Mouse (Mus musculus) forebrain, embryonic 14.5 days (tissue): ENCODE measurements around the gene Pla2g5. TPM values are rescaled to one million over a fixed set of nuclear protein-coding genes. Genes with fewer than 3 reads are reported as not detected.
"Not testable (repeated sequence)": the region's sequence is repeated elsewhere in the genome, so short reads cannot be mapped to it uniquely, and the experiment has no call there.

Source experiments
- ATAC-seq: fragments of 200-750 bp; cut with Nextera tagmentation; 2 replicates; pipeline ENCODE4 v1.8.0; 2017; ENCODE audit warnings: mild to moderate bottlenecking, moderate library complexity
- DNase-seq: peaks from one replicate; pipeline ENCODE4 v3.0.0-alpha.2; 2015; ENCODE audit warnings: low spot score
- H3K27ac ChIP-seq: fragments of 300-500 bp; sonication (generic); 2 replicates; pipeline ENCODE4 v1.5.1; 2014; ENCODE audit warnings: low read depth, mild to moderate bottlenecking, control low read depth, low read length, moderate library complexity
- H3K27me3 ChIP-seq: fragments of 300-500 bp; sonication (generic); replicated peaks from 2 replicates; pipeline ENCODE4 v1.6.1; 2014; ENCODE audit warnings: low read length, control low read depth, mixed read lengths; ENCODE audit not compliant: control insufficient read depth, insufficient read depth
- H3K36me3 ChIP-seq: fragments of 300-500 bp; sonication (generic); 2 replicates; pipeline ENCODE4 v1.6.1; 2014; ENCODE audit warnings: low read length, control low read depth; ENCODE audit not compliant: control insufficient read depth, insufficient read depth
- H3K4me1 ChIP-seq: fragments of 300-500 bp; sonication (generic); 2 replicates; pipeline ENCODE4 v1.6.1; 2014; ENCODE audit warnings: antibody characterized with exemption, low read length, control low read depth; ENCODE audit not compliant: control insufficient read depth, insufficient read depth
- H3K4me2 ChIP-seq: fragments of 300-500 bp; sonication (generic); 2 replicates; pipeline ENCODE4 v1.6.1; 2014; ENCODE audit warnings: mild to moderate bottlenecking, control low read depth, low read length
- H3K4me3 ChIP-seq: fragments of 300-500 bp; sonication (generic); 2 replicates; pipeline ENCODE4 v1.5.1; 2014; ENCODE audit warnings: low read depth, low read length, control low read depth
- H3K9ac ChIP-seq: fragments of 300-500 bp; sonication (generic); 2 replicates; pipeline ENCODE4 v1.6.1; 2014; ENCODE audit warnings: mild to moderate bottlenecking, low read length, control low read depth, moderate library complexity
- H3K9me3 ChIP-seq: fragments of 300-500 bp; sonication (generic); replicated peaks from 2 replicates; pipeline ENCODE4 v1.6.1; 2016; ENCODE audit warnings: low read length, control low read depth, mixed read lengths; ENCODE audit not compliant: control insufficient read depth
- WGBS: fragments of 180-500 bp; shearing (Covaris S2); extraction: QIAGEN DNeasy Blood & Tissue Kit; methylation state at CpG from one replicate; pipeline ENCODE4 v1.1.7; 2014; 5-methylcytosine and 5-hydroxymethylcytosine counted together
- polyA plus RNA-seq: library from polyadenylated mRNA; unstranded; fragments of >200 nt; fragmentation: Nextera tagmentation; extraction: Ambion mirVana; gene quantifications from 2 replicates; pipeline ENCODE4 v1.2.1, GENCODE M21; 2014

Pla2g5 gene
- polyA plus RNA-seq = 0.67 and 1.0 TPM in 2 replicates

DNA sequence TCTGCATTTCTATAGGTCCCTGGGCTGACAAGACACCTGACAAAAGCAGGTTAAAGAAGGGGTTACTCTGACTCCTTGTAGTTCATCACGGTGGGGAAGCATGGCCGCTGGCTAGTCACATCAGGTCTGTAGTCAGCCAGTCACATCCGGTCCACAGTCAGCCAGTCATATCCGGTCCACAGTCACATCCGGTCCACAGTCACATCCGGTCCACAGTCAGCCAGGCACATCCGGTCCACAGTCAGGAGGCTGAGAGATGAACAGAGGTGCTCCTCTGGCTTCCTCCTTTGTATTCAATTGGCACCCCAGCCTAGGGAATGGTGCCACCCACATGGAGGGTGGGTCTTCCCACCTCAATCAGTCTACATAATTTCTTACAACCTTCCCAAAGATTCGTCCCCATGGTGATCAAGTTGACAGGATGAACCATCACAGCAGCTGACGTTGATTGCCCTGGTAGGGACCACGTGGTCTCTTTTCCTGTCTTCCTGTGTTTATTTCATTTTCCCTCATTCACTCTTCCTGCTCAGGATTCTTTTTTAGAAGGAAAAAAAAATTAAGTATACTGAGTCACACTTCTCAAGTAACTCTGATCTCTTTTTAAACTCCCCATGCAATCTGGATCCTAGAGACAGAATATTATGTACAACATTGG lies at the start of gene Pla2g5:
TSS of gene Pla2g5 (minus strand) at position 139 of the 655 bp plus-strand sequence.
- Histone ChIP-seq H3K4me1 (no peaks in the 10 kb centered on the region), H3K4me2 (no peak within 1 kb of the TSS), H3K27ac (no peak within 1 kb of the TSS), H3K9ac (no peak within 1 kb of the TSS), H3K4me3 (no peak within 1 kb of the TSS), H3K36me3 (no peaks in the 10 kb centered on the region), H3K9me3 (no peaks in the 10 kb centered on the region), H3K27me3 (no peaks in the 10 kb centered on the region)
- no peak for ATAC-seq
- WGBS = 82% methylated on average over 10 of the region's 10 CpGs
- no peak for DNase-seq

DNA sequence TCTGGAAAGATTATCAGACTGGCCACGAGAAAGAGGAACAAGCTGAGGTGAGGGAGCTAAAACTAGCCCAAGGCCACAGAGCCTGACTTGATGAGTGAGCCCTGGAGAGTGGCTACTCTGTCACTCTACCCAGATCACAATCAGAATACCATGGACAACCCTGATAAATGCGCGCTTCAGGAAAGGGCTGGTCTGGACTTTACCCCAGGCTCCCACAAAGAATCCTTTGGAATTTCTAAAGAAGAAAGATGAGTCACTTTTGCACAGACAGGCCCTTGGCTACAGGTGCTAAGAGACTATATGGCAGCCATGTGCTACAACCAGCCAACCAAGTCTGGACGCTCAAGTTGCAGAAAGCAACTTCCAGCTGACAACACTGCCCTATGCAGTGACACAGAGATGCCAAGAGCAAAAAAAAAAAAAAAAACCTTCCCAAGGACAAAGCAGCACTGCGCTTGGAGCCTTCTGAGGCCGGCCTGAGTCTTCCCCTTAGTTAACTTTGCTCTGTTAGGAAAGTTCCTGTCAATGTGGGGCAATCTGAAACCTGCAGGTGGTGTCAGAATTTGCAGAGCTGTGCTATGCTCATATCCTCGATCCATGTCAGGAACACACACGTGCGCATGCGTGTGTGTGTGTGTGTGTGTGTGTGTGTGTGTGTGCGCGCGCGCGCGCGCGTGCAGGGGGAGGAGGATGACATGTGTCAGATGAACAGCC lies 42.5 kb upstream of the Pla2g5 start:
- 97% methylated on average over 18 of the region's 18 CpGs for WGBS
- no peak for ATAC-seq
- Histone ChIP-seq H3K36me3 (peaks cover 76% of the 10 kb centered on the region), H3K9me3 (no peaks in the 10 kb centered on the region), H3K27ac (no peak overlapping the region), H3K4me2 (no peak overlapping the region), H3K4me1 (no peaks in the 10 kb centered on the region), H3K4me3 (no peak overlapping the region), H3K27me3 (no peaks in the 10 kb centered on the region), H3K9ac (no peak overlapping the region)
- DNase-seq = no peak

DNA sequence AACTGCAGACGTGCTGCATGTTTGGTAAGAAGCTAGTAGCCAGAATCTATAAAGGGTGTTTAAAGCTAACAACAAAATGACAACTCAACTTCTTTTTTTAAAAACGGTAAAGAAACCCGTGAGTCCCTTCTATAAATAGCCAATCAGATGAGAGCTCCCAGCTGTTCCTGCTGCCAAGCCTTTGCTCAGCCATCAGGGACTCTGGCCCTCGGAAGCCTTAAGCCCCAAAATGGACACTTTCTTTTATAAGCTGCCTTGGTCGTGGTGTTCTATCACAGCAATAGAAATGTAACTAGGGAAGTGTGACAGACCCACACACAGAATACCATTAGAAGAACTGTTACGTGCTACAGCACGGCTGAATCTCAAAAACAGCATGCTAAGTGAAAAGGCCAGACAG lies 36.1 kb upstream of the Pla2g5 start:
- no peaks in the 10 kb centered on the region for H3K27me3 ChIP-seq
- WGBS = 92% methylated on average over 7 of the region's 7 CpGs
- H3K36me3 ChIP-seq = peaks cover 89% of the 10 kb centered on the region
- ATAC-seq (no peak), DNase-seq (no peak)
- no peak overlapping the region for H3K4me2 ChIP-seq
- H3K4me3 ChIP-seq = no peak overlapping the region
- no peaks in the 10 kb centered on the region for H3K9me3 ChIP-seq
- H3K9ac ChIP-seq = no peak overlapping the region
- no peak overlapping the region for H3K27ac ChIP-seq
- H3K4me1 ChIP-seq = no peaks in the 10 kb centered on the region

DNA sequence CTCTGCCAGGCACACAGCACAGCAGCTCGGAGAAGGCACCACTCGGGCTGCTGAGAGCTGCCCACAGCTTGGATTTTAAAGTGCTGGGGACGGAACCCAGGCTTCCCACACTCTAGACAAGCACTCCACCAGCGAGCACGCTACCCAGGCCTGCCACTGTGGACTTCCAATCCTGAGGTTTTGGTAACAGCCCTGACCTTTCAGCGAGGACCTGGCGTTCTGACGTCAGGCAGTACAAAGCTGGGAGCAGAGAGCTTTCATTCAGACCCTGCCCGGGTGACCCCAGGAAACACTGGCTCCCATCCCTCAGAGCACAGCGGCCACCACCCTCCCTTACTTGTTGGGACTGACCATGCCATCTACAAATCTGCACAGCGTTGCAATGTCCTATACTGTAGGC lies 30.5 kb upstream of the Pla2g5 start:
- WGBS = 94% methylated on average over 11 of the region's 11 CpGs
- H3K27me3 ChIP-seq, H3K9me3 ChIP-seq, H3K27ac ChIP-seq, DNase-seq, H3K4me3 ChIP-seq, H3K4me1 ChIP-seq, H3K9ac ChIP-seq, H3K4me2 ChIP-seq, ATAC-seq: not testable (repeated sequence)
- peaks cover 57% of the 10 kb centered on the region for H3K36me3 ChIP-seq

DNA sequence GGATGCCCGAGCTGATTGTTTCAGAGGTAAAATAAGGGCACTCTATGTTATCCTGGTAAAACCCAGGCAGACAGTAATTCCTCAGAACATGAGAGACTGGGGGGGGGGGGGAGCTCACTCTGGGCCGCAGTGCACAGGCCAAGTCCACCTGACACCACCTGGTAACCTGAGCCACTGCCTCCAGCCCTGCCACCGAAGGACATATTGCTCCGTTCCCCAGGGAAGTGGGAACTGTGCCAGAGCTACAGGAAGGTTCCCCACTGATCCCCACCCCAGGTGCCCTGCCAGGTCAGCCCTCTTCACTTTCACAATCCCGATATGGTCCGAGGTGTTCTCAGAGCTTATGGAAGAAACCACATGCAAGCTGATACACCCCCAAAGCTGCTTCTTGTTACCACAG lies 29.4 kb upstream of the Pla2g5 start:
- Histone ChIP-seq H3K4me3 (no peak overlapping the region), H3K9me3 (no peaks in the 10 kb centered on the region), H3K4me1 (no peaks in the 10 kb centered on the region), H3K27ac (no peak overlapping the region), H3K36me3 (peaks cover 47% of the 10 kb centered on the region), H3K9ac (no peak overlapping the region), H3K4me2 (no peak overlapping the region), H3K27me3 (no peaks in the 10 kb centered on the region)
- DNase-seq (no peak), ATAC-seq (no peak)
- WGBS = 85% methylated on average over 6 of the region's 6 CpGs

DNA sequence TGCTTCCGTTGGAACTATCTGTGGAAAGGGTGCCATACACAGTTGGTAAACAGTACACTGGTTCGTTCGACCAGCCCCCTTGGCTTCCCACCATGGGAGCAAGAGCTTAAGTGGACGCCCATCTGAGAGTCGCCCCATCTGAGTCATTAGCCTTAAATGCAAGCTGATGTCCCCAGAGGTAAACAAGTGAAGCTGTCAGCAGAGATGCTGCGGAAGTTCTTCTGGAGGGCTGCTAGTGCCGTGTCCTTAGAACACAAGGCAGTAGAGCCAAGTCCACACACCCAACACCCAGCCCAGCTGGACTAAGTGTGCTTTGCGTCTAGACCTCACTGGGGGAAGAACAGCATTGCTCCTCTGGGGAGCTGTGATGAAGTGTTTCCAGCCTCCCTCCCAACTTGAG lies 26.4 kb upstream of the Pla2g5 start:
- Histone ChIP-seq H3K4me3 (no peak overlapping the region), H3K36me3 (peaks cover 18% of the 10 kb centered on the region), H3K9me3 (no peaks in the 10 kb centered on the region), H3K27me3 (no peaks in the 10 kb centered on the region), H3K9ac (no peak overlapping the region), H3K4me1 (no peaks in the 10 kb centered on the region), H3K4me2 (no peak overlapping the region), H3K27ac (no peak overlapping the region)
- no peak for DNase-seq
- ATAC-seq = no peak
- WGBS = 77% methylated on average over 8 of the region's 8 CpGs

DNA sequence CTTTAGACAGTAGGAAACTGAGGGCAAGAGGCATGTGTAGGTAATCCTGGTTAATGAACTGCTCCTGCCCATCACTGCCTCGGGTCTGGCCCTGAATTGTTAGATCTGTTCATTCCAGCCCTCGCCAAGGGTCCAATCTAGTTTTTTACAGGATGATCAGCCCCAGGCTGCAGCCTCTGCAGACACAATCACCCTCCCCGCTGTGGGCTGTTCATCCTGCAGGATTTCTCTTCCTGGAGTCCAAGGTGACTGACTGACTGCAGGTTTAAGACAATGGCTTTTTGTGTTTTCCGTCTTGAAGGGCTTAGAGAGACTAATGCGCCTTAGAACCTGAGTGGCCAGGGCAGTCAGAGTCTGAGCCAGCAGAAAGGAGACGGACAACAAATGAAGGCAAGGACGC lies 25.9 kb upstream of the Pla2g5 start:
- WGBS = 32% methylated on average over 7 of the region's 7 CpGs

DNA sequence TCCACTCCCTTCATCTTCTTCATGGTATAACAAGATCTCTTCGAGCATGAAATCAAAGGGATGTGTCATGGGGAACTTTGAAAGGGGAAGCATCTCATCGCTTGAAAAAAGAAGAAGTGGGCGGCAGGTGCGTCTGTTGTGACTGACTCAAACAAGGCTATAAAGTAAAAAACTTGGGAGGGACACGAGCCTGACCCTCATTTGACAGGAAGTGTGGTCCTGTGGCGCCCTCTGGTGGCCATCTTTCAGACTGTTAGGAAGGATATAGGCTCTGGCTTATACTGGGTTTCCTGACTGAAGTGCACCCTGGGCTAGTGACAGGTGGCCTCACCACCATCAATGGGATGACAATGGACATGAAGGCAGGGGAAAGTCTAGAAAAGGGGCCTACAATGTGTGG lies 21.0 kb upstream of the Pla2g5 start:
- DNase-seq = peak; percentile 81
- no peak overlapping the region for H3K4me2 ChIP-seq
- H3K4me1 ChIP-seq = no peaks in the 10 kb centered on the region
- 17% methylated on average over 6 of the region's 6 CpGs for WGBS
- no peaks in the 10 kb centered on the region for H3K9me3 ChIP-seq
- no peak overlapping the region for H3K9ac ChIP-seq
- no peaks in the 10 kb centered on the region for H3K36me3 ChIP-seq
- no peaks in the 10 kb centered on the region for H3K27me3 ChIP-seq
- H3K27ac ChIP-seq = no peak overlapping the region
- peak; percentile 37; the same call in 1 of the 2 replicates for ATAC-seq
- no peak overlapping the region for H3K4me3 ChIP-seq

More for the DNA sequence above, 25.9 kb upstream of the Pla2g5 start:
- Histone ChIP-seq H3K4me1 (no peaks in the 10 kb centered on the region), H3K27me3 (no peaks in the 10 kb centered on the region), H3K36me3 (peaks cover 13% of the 10 kb centered on the region), H3K4me3 (no peak overlapping the region), H3K9ac (no peak overlapping the region), H3K27ac (peak overlapping the region; percentile 9; the same call in 1 of the 2 replicates), H3K9me3 (no peaks in the 10 kb centered on the region), H3K4me2 (no peak overlapping the region)
- no peak for DNase-seq
- no peak for ATAC-seq

DNA sequence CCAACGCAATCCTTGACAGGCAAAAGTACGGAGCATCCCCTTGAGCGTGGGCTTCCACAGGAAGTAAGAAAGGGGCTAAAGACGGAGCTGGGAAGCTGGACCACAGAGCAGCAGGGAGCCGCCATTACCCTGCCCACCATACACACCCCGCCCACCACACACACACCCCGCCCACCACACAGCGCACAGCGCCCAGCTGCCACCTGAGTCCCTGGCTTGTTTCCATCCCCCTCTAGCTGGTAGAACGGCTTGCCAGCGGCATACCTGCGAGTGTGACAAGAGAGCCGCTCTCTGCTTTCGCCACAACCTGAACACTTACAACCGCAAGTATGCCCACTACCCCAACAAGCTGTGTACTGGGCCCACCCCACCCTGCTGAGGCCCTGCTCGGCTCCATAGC lies 18.9 kb upstream of the Pla2g5 start:
- H3K4me3 ChIP-seq = no peak overlapping the region

More for the DNA sequence above, 18.9 kb upstream of the Pla2g5 start:
- DNase-seq (peak; percentile 52), ATAC-seq (peak; percentile 18; the same call in 1 of the 2 replicates)
- Histone ChIP-seq H3K27me3 (no peaks in the 10 kb centered on the region), H3K9me3 (no peaks in the 10 kb centered on the region), H3K4me2 (peak overlapping the region; percentile 33), H3K36me3 (no peaks in the 10 kb centered on the region), H3K4me1 (no peaks in the 10 kb centered on the region), H3K9ac (no peak overlapping the region; the same call in 1 of the 2 replicates), H3K27ac (no peak overlapping the region)
- WGBS = 7% methylated on average over 14 of the region's 16 CpGs
